Comparison of ENCODE assay signal across 8 mouse cellular contexts in genomic region chr10:18055696-18056390, GRCm38 (mm10). TPM values are rescaled to one million over a fixed set of nuclear protein-coding genes. Genes with fewer than 3 reads are reported as not detected.
A peak's percentile ranks its signal among the peaks of the same experiment; 100 is the strongest.
DNase-seq lines count a peak whose midpoint lies in the region; ATAC-seq lines count a peak whose summit lies in the region.

Reps1 (plus strand) TSS chr10:18055861.

- DNase-seq in ovary, postnatal 36 days (ENCODE audit: low spot score): peak; percentile 52
- DNase-seq in ovary, adult 18-20 months (ENCODE audit: low spot score): no peak
- DNase-seq in brain, adult 2 months (ENCODE audit: low read depth, low spot score): peak; percentile 47
- DNase-seq in heart, postnatal 25 days (ENCODE audit: low spot score): no peak
- peak; percentile 43 for DNase-seq in left cerebral cortex, postnatal 4 days
- DNase-seq in thymus, postnatal 10 days (ENCODE audit: low spot score in 2 of 2): peak; percentile 30 to 43

- peak within 1 kb of the TSS; percentile 94 for H3K9ac ChIP-seq in forebrain, embryonic 12.5 days
- H3K9ac ChIP-seq in midbrain, embryonic 16.5 days (ENCODE audit: low read depth, low read length): peak within 1 kb of the TSS; percentile 98

- ATAC-seq in forebrain, embryonic 12.5 days (ENCODE audit: low FRiP score): peak; percentile 81
- ATAC-seq in midbrain, embryonic 16.5 days: peak; percentile 83

- peak within 1 kb of the TSS; percentile 78 for H3K4me2 ChIP-seq in forebrain, embryonic 12.5 days
- peak within 1 kb of the TSS; percentile 86 for H3K4me2 ChIP-seq in midbrain, embryonic 16.5 days (ENCODE audit: low read length)

- H3K36me3 ChIP-seq in forebrain, embryonic 12.5 days (replicated peaks): no peaks in the 10 kb centered on the region
- H3K36me3 ChIP-seq in midbrain, embryonic 16.5 days (ENCODE audit: control insufficient read depth, insufficient read depth, low read length): no peaks in the 10 kb centered on the region

- H3K9me3 ChIP-seq in forebrain, embryonic 12.5 days: no peaks in the 10 kb centered on the region
- no peaks in the 10 kb centered on the region for H3K9me3 ChIP-seq in midbrain, embryonic 16.5 days (replicated peaks; ENCODE audit: control insufficient read depth, low read length, poor library complexity, severe bottlenecking)

- WGBS in forebrain, embryonic 12.5 days: under 1% methylated on average over 62 of the region's 90 CpGs
- under 1% methylated on average over 75 of the region's 90 CpGs for WGBS in midbrain, embryonic 16.5 days

- peak within 1 kb of the TSS; percentile 97 for H3K4me3 ChIP-seq in forebrain, embryonic 12.5 days (replicated peaks)
- H3K4me3 ChIP-seq in midbrain, embryonic 16.5 days (ENCODE audit: low read depth, low read length): peak within 1 kb of the TSS; percentile 100

- intact Hi-C loops in heart, postnatal 25 days (cut with DNase I): loop anchor here (1.0 to 5.0 kb wide), 4 partner anchors 33 to 324 kb away; partner anchors contain the start of gene Abracl
- intact Hi-C loops in left cerebral cortex, postnatal 4 days (cut with DNase I): loop anchor here (5.0 to 10.0 kb wide), 2 partner anchors 141 to 321 kb away; no protein-coding TSS in a partner anchor

- peak within 1 kb of the TSS; percentile 95 for H3K27ac ChIP-seq in forebrain, embryonic 12.5 days
- H3K27ac ChIP-seq in midbrain, embryonic 16.5 days (ENCODE audit: low read length): peak within 1 kb of the TSS; percentile 96

- H3K27me3 ChIP-seq in forebrain, embryonic 12.5 days: no peaks in the 10 kb centered on the region
- no peaks in the 10 kb centered on the region for H3K27me3 ChIP-seq in midbrain, embryonic 16.5 days (ENCODE audit: control insufficient read depth, insufficient read depth, low read depth, low read length)

- peaks cover 16% of the 10 kb centered on the region for H3K4me1 ChIP-seq in forebrain, embryonic 12.5 days
- H3K4me1 ChIP-seq in midbrain, embryonic 16.5 days (ENCODE audit: control insufficient read depth, insufficient read depth, low read length): peaks cover 20% of the 10 kb centered on the region

RNA-seq across cellular contexts. Expression of gene Reps1, which starts in this region (rescaled TPM):
- 12.9 and 20.3 TPM in 2 replicates for polyA plus RNA-seq in forebrain, embryonic 12.5 days (2016; fragmentation: Nextera tagmentation; extraction: Ambion mirVana)
- total RNA-seq in heart, postnatal 25 days (2021): 10 to 100 TPM; 27.3 to 30.1 TPM
- total RNA-seq in left cerebral cortex, postnatal 4 days (2021): 10 to 100 TPM; 64.1 to 69.4 TPM
- polyA plus RNA-seq in midbrain, embryonic 16.5 days (2015; fragmentation: Nextera tagmentation; extraction: Ambion mirVana): 12.7 and 16.1 TPM in 2 replicates

Comparison
In these comparisons a context has a peak if more than half of its experiments do, and no peak if none do; other contexts are left out.
1. DNase-seq: peak in ovary, postnatal 36 days (single experiment), brain, adult 2 months (single experiment), left cerebral cortex, postnatal 4 days (single experiment) and thymus, postnatal 10 days (2 of 2); none in ovary, adult 18-20 months (single experiment) and heart, postnatal 25 days (single experiment).